Mouse (Mus musculus) liver, embryonic 11.5 days (tissue): Measurements from ENCODE around the gene Ric8a. TPM values are rescaled to one million over a fixed set of nuclear protein-coding genes. Genes with fewer than 3 reads are reported as not detected.

ENCODE experiments used
- ATAC-seq: fragments of 200-750 bp; cut with Nextera tagmentation; replicated peaks from 2 replicates; pipeline ENCODE4 v1.8.0; 2017; ENCODE audit warnings: moderate number of reproducible peaks, mild to moderate bottlenecking, moderate TSS enrichment, moderate library complexity; ENCODE audit not compliant: low FRiP score
- DNase-seq: peaks from one replicate; pipeline ENCODE4 v3.0.0-alpha.2; 2017; ENCODE audit warnings: low spot score
- H3K27ac ChIP-seq: fragments of 300-500 bp; sonication (generic); 2 replicates; pipeline ENCODE4 v1.5.1; 2014; ENCODE audit warnings: mild to moderate bottlenecking, low read depth, low read length, control low read depth
- H3K27me3 ChIP-seq: fragments of 300-500 bp; sonication (generic); replicated peaks from 2 replicates; pipeline ENCODE4 v1.6.1; 2014; ENCODE audit warnings: low read length, mixed read lengths; ENCODE audit not compliant: control insufficient read depth, insufficient read depth
- H3K36me3 ChIP-seq: fragments of 300-500 bp; sonication (generic); 2 replicates; pipeline ENCODE4 v1.6.1; 2014; ENCODE audit warnings: mild to moderate bottlenecking, low read length, moderate library complexity, mixed read lengths; ENCODE audit not compliant: control insufficient read depth, insufficient read depth
- H3K4me1 ChIP-seq: fragments of 300-500 bp; sonication (generic); replicated peaks from 2 replicates; pipeline ENCODE4 v1.6.1; 2014; ENCODE audit warnings: low read length, mixed read lengths; ENCODE audit not compliant: control insufficient read depth, insufficient read depth
- H3K4me2 ChIP-seq: fragments of 300-500 bp; sonication (generic); 2 replicates; pipeline ENCODE4 v1.6.1; 2014; ENCODE audit warnings: mild to moderate bottlenecking, control low read depth, moderate library complexity
- H3K4me3 ChIP-seq: fragments of 300-500 bp; sonication (generic); 2 replicates; pipeline ENCODE4 v1.5.1; 2014; ENCODE audit warnings: low read depth, low read length, control low read depth
- H3K9ac ChIP-seq: fragments of 300-500 bp; sonication (generic); 2 replicates; pipeline ENCODE4 v1.6.1; 2014; ENCODE audit warnings: low read depth, low read length, control low read depth
- H3K9me3 ChIP-seq: fragments of 300-500 bp; sonication (generic); 2 replicates; pipeline ENCODE4 v1.6.1; 2016; ENCODE audit warnings: low read length, inconsistent platforms, mixed read lengths; ENCODE audit not compliant: control insufficient read depth
- WGBS: fragments of 180-500 bp; shearing (Covaris S2); extraction: QIAGEN DNeasy Blood & Tissue Kit; methylation state at CpG from one replicate; pipeline ENCODE4 v1.1.7; 2014; 5-methylcytosine and 5-hydroxymethylcytosine counted together
- polyA plus RNA-seq: library from polyadenylated mRNA; unstranded; fragments of >200 nt; fragmentation: Nextera tagmentation; extraction: Ambion mirVana; gene quantifications from 2 replicates; pipeline ENCODE4 v1.2.1, GENCODE M21; 2014

Gene Ric8a
- polyA plus RNA-seq, 1 experiment from 2014 or later, result 45.4 TPM

DNA sequence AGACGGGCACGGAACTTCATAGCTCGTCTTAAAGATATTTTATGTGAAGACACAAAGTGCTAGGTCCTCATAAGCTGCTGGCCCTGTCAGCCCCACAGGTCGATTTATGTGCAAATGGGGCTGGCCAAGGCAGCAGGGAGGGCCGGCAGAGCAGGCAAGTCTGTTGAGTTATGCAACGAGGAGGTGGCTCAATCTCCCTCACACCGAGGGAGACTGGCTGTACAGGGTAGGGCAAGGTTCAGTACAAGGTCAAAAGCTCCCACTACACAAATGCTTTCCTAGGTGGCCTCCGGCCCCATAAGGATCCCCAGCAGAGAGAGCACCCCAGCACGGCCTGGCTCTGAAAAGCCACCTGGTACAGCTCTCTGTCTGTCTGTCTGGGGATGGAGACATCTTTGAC, 3.4 kb upstream of the Ric8a start:
- no peak for ATAC-seq
- 0 out of 2 replicates have a peak overlapping the region, but pooled peaks have one; percentile 25 for H3K9ac ChIP-seq
- H3K36me3 ChIP-seq, result peaks cover 23% of the 10 kb centered on the region
- peaks cover 17% of the 10 kb centered on the region for H3K4me1 ChIP-seq
- H3K4me3 ChIP-seq, result no peak overlapping the region
- H3K27me3 ChIP-seq, result no peaks in the 10 kb centered on the region
- H3K4me2 ChIP-seq, result no peak overlapping the region
- H3K27ac ChIP-seq, result no peak overlapping the region
- H3K9me3 ChIP-seq, result no peaks in the 10 kb centered on the region
- no peak for DNase-seq
- WGBS, result 78% methylated on average over 9 of the region's 9 CpGs

DNA sequence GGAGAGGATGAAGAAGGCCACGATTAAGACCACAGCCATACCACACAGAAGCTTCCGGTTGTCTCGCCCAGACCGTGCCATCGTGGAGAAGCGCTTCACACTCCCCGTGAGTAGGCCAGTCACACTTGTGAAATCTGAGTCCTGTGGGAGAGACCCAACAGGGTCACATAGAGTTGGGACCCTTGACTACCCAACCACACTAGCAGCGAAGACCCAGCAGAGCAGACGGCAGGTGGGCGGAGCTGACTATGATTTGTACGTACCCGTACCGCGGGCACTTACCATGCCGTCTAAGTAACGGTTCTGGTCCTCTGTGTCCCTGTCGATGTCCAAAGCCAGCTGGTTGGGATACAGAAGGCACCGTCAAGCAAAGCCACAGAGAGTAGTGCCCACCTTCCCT, 2.3 kb upstream of the Ric8a start:
- Histone ChIP-seq H3K27me3 (no peaks in the 10 kb centered on the region), H3K36me3 (peaks cover 27% of the 10 kb centered on the region), H3K4me1 (peaks cover 22% of the 10 kb centered on the region), H3K27ac (no peak overlapping the region), H3K9me3 (no peaks in the 10 kb centered on the region), H3K9ac (no peak overlapping the region), H3K4me2 (peak overlapping the region; percentile 99; the same call in 1 of the 2 replicates), H3K4me3 (peak overlapping the region; percentile 67; the same call in 1 of the 2 replicates)
- ATAC-seq (no peak), DNase-seq (no peak)
- 93% methylated on average over 18 of the region's 18 CpGs for WGBS

DNA sequence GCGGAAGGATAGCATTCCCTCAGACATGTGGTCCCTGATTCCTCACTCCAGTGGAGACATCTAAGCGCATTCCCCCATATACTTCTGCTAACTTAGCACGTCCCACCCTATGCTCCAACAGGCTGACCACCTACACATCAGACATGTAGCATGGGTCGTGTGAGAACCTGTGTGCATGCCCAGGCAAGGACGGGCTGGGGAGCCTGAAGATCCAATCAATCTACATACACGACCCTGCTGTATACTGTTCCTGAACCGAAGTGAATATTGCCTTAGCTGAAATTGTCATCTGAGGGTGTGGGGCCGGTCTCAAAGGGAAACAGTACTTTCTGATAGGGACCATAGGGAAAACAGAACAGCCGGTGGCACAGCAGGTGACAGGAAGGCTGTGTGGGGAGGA, 1.6 kb upstream of the Ric8a start:
- H3K36me3 ChIP-seq, result peaks cover 31% of the 10 kb centered on the region
- ATAC-seq (no peak), DNase-seq (no peak)
- H3K9me3 ChIP-seq, result no peaks in the 10 kb centered on the region
- H3K4me2 ChIP-seq, result peak overlapping the region; percentile 99
- H3K4me1 ChIP-seq, result peaks cover 22% of the 10 kb centered on the region
- H3K4me3 ChIP-seq, result peak overlapping the region; percentile 67
- peak overlapping the region; percentile 91 for H3K9ac ChIP-seq
- no peaks in the 10 kb centered on the region for H3K27me3 ChIP-seq
- 69% methylated on average over 9 of the region's 9 CpGs for WGBS
- H3K27ac ChIP-seq, result no peak overlapping the region

DNA sequence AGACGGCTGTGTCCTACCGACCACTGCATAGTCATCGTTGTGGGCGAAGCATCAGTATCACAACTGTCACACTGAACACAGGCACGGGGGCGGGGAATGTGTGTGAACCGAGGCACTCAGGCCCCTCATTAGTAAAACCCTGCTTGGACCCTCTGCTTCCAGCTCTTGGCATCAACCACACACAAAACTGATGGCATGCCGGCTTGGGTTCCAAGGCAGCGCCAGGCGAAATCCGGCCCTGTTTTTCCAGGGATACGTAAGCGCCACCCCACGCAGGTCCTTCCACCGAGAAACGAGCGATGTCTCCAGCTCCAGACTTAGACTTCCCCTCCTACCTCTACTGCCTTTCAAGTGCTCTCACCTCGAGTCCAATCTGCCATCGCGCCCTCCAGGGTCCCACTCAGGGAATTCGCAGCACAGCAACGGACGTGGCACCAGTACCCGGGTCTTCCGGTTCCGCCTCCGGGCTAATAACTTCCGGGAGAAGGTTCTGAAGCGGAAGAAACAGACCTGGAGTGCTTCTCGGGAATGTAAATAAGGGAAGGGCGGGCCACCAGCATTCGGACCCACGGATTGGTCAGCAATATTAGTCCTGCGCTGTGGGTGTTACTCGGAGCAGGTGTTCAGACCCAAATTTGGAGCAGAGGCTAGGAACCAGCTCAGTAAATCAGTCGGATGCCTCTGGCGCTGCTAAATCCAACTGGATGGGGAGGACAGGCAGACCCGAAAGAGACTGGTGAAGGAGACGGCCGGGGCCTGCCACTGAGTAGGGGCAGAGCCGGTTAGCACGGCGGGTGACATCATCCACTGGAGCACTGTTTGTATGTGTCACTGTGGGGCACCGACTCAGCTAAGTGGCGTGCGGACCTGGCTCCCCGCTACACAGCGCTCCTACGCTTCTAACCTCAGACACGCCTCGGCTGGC, 635 bp upstream of the Ric8a start, which contains the start of gene Gm45785:
TSS of gene Gm45785 (minus strand) at position 472 of the 925 bp plus-strand sequence.
- peak; percentile 78 for ATAC-seq

DNA sequence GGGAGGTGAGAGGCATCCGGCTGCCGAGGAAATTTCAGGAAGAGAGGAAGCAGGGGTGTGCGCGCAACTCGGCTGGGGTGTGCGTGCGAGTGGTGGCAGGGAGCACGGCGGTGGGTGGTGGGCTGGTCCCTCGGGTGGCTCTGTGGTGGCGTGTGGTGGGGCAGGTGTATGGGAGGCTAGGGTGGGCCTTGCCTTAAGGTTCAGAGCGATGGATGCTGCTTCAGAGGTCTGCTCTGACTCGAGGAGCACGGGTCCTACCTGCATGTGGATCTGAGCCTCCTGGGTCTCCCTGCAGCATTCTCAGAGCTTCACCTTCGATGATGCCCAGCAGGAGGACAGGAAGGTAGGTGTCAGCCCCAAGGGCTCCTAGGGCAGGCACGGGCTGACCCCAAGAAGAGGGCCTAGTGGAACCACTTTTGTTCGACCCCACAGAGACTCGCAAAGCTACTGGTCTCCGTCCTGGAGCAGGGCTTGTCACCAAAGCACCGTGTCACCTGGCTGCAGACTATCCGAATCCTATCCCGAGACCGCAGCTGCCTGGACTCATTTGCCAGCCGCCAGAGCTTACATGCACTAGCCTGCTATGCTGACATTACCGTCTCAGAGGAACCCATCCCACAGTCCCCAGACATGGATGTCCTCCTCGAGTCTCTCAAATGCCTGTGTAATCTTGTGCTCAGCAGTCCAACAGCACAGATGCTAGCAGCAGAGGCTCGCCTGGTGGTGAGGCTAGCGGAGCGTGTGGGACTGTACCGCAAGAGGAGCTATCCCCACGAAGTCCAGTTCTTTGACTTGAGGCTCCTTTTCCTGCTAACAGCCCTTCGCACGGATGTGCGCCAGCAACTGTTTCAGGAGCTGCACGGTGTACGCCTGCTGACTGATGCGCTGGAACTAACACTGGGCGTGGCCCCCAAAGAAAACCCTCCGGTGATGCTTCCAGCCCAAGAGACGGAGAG, 1.1 kb downstream of the Ric8a start, which contains the start of gene Bet1l:
TSS of gene Bet1l (minus strand) at position 28 of the 956 bp plus-strand sequence.
- Histone ChIP-seq H3K27ac (peak within 1 kb of the TSS; percentile 95), H3K27me3 (no peaks in the 10 kb centered on the region), H3K36me3 (peaks cover 43% of the 10 kb centered on the region), H3K9me3 (no peaks in the 10 kb centered on the region), H3K4me3 (peak within 1 kb of the TSS; percentile 67), H3K4me1 (peaks cover 22% of the 10 kb centered on the region), H3K4me2 (peak within 1 kb of the TSS; percentile 99), H3K9ac (peak within 1 kb of the TSS; percentile 91)
- WGBS, result 30% methylated on average over 40 of the region's 40 CpGs
- DNase-seq (peak; percentile 44), ATAC-seq (peak; percentile 32)

More for the DNA sequence above, 635 bp upstream of the Ric8a start, which contains the start of gene Gm45785:
- DNase-seq, result peak; percentile 88
- Histone ChIP-seq H3K36me3 (peaks cover 37% of the 10 kb centered on the region), H3K27ac (peak within 1 kb of the TSS; percentile 95), H3K4me1 (peaks cover 22% of the 10 kb centered on the region), H3K4me3 (peak within 1 kb of the TSS; percentile 67), H3K9me3 (no peaks in the 10 kb centered on the region), H3K9ac (peak within 1 kb of the TSS; percentile 91), H3K4me2 (peak within 1 kb of the TSS; percentile 99), H3K27me3 (no peaks in the 10 kb centered on the region)
- WGBS, result under 1% methylated on average over 51 of the region's 51 CpGs

DNA sequence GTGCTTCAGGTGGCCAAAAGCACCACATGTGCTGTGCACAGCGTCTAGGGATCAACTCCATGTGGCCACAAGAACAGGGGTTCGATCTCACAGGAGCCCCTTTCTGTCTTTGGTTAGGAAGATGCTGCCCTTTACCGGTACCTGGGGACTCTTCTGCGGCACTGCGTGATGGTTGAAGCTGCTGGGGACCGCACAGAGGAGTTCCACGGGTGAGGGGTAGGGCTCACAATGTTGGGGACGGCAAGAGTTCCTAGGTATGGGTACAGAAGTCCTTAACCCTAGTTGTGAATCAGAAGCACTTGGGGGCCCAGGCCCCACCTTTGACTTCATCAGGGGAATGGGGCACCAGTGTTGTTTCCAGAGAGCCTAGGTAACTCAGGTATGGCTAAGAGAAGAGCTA, 2.0 kb downstream of the Ric8a start:
- H3K4me1 ChIP-seq, result peaks cover 17% of the 10 kb centered on the region
- no peak overlapping the region for H3K9ac ChIP-seq
- H3K27me3 ChIP-seq, result no peaks in the 10 kb centered on the region
- DNase-seq (no peak), ATAC-seq (no peak)
- H3K9me3 ChIP-seq, result no peaks in the 10 kb centered on the region
- peak overlapping the region; percentile 67; the same call in 1 of the 2 replicates for H3K4me3 ChIP-seq
- no peak overlapping the region for H3K27ac ChIP-seq
- H3K4me2 ChIP-seq, result peak overlapping the region; percentile 99
- 94% methylated on average over 8 of the region's 8 CpGs for WGBS
- peaks cover 40% of the 10 kb centered on the region for H3K36me3 ChIP-seq

DNA sequence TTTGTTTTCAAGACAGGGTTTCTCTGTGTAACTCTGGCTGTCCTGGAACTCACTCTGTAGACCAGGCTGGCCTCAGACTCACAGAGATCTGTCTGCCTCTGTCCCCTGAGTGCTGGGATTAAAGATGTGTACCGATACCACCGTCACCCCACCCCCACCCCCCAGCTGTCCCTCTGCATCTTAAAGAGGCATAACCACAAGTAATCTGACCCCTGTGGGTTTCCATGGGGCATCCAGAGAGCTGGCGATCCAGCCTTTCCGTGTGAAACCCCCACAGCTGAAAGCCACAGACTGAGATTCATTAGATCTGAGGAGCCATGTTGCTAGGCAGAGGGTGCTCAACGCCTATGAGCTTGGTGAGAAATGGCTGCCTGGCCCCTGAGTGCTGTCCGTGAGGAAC, 3.2 kb downstream of the Ric8a start:
- Histone ChIP-seq H3K9me3 (no peaks in the 10 kb centered on the region), H3K4me3 (no peak overlapping the region), H3K4me2 (no peak overlapping the region), H3K36me3 (peaks cover 40% of the 10 kb centered on the region), H3K27ac (no peak overlapping the region), H3K27me3 (no peaks in the 10 kb centered on the region), H3K9ac (no peak overlapping the region), H3K4me1 (peaks cover 15% of the 10 kb centered on the region)
- WGBS, result 80% methylated on average over 6 of the region's 6 CpGs
- ATAC-seq (no peak), DNase-seq (no peak)

DNA sequence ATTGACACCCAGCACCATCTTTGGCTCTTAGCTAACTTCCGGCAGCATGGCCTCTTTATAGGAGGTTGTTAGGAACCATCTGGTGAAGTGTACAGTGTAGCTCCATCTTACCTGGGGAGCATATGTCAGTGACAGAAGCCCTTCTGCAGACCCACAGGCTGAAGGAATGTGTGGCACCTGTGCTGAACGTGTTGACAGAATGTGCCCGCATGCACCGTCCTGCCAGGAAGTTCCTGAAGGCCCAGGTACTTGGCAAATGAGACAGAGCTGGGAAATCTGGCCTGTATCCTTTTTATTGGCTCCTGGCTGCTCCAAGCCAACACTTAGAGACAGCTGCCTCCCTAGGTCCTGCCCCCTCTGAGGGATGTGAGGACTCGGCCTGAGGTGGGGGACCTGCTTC, 4.0 kb downstream of the Ric8a start:
- DNase-seq (no peak), ATAC-seq (no peak)
- WGBS, result 89% methylated on average over 5 of the region's 5 CpGs
- H3K27ac ChIP-seq, result no peak overlapping the region
- no peak overlapping the region for H3K9ac ChIP-seq
- H3K27me3 ChIP-seq, result no peaks in the 10 kb centered on the region
- no peak overlapping the region for H3K4me3 ChIP-seq
- H3K4me2 ChIP-seq, result no peak overlapping the region
- no peaks in the 10 kb centered on the region for H3K9me3 ChIP-seq
- peaks cover 9% of the 10 kb centered on the region for H3K4me1 ChIP-seq
- peaks cover 40% of the 10 kb centered on the region for H3K36me3 ChIP-seq
